Comparison of ENCODE assay signal across 8 mouse cellular contexts in genomic region chr3:89963221-89963763, GRCm38 (mm10). TPM values are rescaled to one million over a fixed set of nuclear protein-coding genes. Genes with fewer than 3 reads are reported as not detected.
DNase-seq lines count a peak whose midpoint lies in the region; ATAC-seq lines count a peak whose summit lies in the region.

Gene Atp8b2, minus strand, starts transcription at chr3:89963508.

- H3K27ac ChIP-seq in forebrain, embryonic 16.5 days (ENCODE audit: low read length) = peak within 1 kb of the TSS; percentile 90

- peak within 1 kb of the TSS; percentile 93 for H3K4me2 ChIP-seq in forebrain, embryonic 16.5 days (ENCODE audit: low read length)

- H3K4me3 ChIP-seq in forebrain, embryonic 16.5 days (replicated peaks; ENCODE audit: low read length) = peak within 1 kb of the TSS; percentile 80

- H3K4me1 ChIP-seq in forebrain, embryonic 16.5 days (replicated peaks; ENCODE audit: control insufficient read depth, insufficient read depth, low read length) = peaks cover 49% of the 10 kb centered on the region

- H3K9ac ChIP-seq in forebrain, embryonic 16.5 days (replicated peaks; ENCODE audit: low read depth, low read length) = peak within 1 kb of the TSS; percentile 96

- H3K9me3 ChIP-seq in forebrain, embryonic 16.5 days (ENCODE audit: control insufficient read depth, low read length) = no peaks in the 10 kb centered on the region

- ATAC-seq in forebrain, embryonic 16.5 days = peak; percentile 76
- no peak; a peak in 1 of 4 replicates for ATAC-seq in hematopoietic stem cell, adult 5-6 weeks (replicated peaks in 1 of 2; ENCODE audit: insufficient read depth in 1 of 2, low FRiP score in 2 of 2, low TSS enrichment in 1 of 2, low read depth in 1 of 2, poor library complexity in 2 of 2, severe bottlenecking in 2 of 2)
- ATAC-seq in megakaryocyte progenitor cell, adult 5-6 weeks (replicated peaks; ENCODE audit: poor library complexity) = no peak

- WGBS in forebrain, embryonic 16.5 days = 0% methylated on average over 25 of the region's 35 CpGs

- peak; percentile 67 for DNase-seq in MEL-GATA-1-ER (ENCODE audit: extremely low read depth, low read depth)
- DNase-seq in brain, embryonic 18.5 days (ENCODE audit: low read depth, low spot score) = peak; percentile 67
- peak; percentile 64 to 67 for DNase-seq in layer of hippocampus, postnatal 36 days
- DNase-seq in lung, postnatal 4 days = peak; percentile 77 to 86
- DNase-seq in right cerebral cortex, postnatal 14 days = peak; percentile 68

- no peaks in the 10 kb centered on the region for H3K36me3 ChIP-seq in forebrain, embryonic 16.5 days (ENCODE audit: control insufficient read depth, insufficient read depth)

- H3K27me3 ChIP-seq in forebrain, embryonic 16.5 days (replicated peaks; ENCODE audit: control insufficient read depth, insufficient read depth, low read length) = no peaks in the 10 kb centered on the region

RNA-seq across cellular contexts. Expression of gene Atp8b2, which starts in this region (rescaled TPM):
- polyA plus RNA-seq in forebrain, embryonic 16.5 days (2015; fragmentation: Nextera tagmentation; extraction: Ambion mirVana) = 11.0 and 14.1 TPM in 2 replicates
- 52.4 and 76.5 TPM in 2 replicates for total RNA-seq in hematopoietic stem cell, adult 5-6 weeks (2017)
- 10 to 100 TPM; 82.7 to 86.9 TPM for total RNA-seq in layer of hippocampus, postnatal 36 days (2021)
- total RNA-seq in megakaryocyte progenitor cell, adult 5-6 weeks (2015) = 7.3 and 8.6 TPM in 2 replicates
- 25.7 and 28.5 TPM in 2 replicates for total RNA-seq in megakaryocyte progenitor cell, adult 5-6 weeks (2017)
